ENCODE assay signal across 8 mouse cellular contexts in genomic region chr16:37974520-37975340, GRCm38 (mm10). TPM values are rescaled to one million over a fixed set of nuclear protein-coding genes. Genes with fewer than 3 reads are reported as not detected.
DNase-seq lines count a peak whose midpoint lies in the region; ATAC-seq and TF ChIP-seq lines count a peak whose summit lies in the region.

No protein-coding gene starts in this region.

- H3K27ac ChIP-seq in kidney, embryonic 16.5 days (ENCODE audit: low read length) = no peak overlapping the region
- H3K27ac ChIP-seq in neural tube, embryonic 13.5 days (replicated peaks) = peak overlapping the region; percentile 78

- H3K9ac ChIP-seq in kidney, embryonic 16.5 days (replicated peaks; ENCODE audit: low read length) = no peak overlapping the region
- H3K9ac ChIP-seq in neural tube, embryonic 13.5 days = no peak overlapping the region

- ATAC-seq in kidney, embryonic 16.5 days (ENCODE audit: low FRiP score, low TSS enrichment) = no peak
- ATAC-seq in neural tube, embryonic 13.5 days (ENCODE audit: low read depth) = no peak

- DNase-seq in kidney, adult 11 months = peak; percentile 40
- DNase-seq in brain, embryonic 14.5 days (ENCODE audit: low read depth) = peak; percentile 68
- peak; percentile 49 for DNase-seq in heart, postnatal 4 days
- DNase-seq in layer of hippocampus, postnatal 14 days (ENCODE audit: low spot score in 2 of 2) = peak; percentile 52 to 76
- no peak for DNase-seq in urinary bladder, adult 18-20 months (ENCODE audit: low spot score in 2 of 2)
- no peak for DNase-seq in spleen, adult 18-20 months

- 52% methylated on average over 13 of the region's 13 CpGs for WGBS in kidney, embryonic 16.5 days
- WGBS in neural tube, embryonic 13.5 days = 63% methylated on average over 13 of the region's 13 CpGs

- no peaks in the 10 kb centered on the region for H3K36me3 ChIP-seq in kidney, embryonic 16.5 days (ENCODE audit: insufficient read depth, low read length)
- H3K36me3 ChIP-seq in neural tube, embryonic 13.5 days = no peaks in the 10 kb centered on the region; the same call in 1 of the 2 replicates

- H3K27me3 ChIP-seq in kidney, embryonic 16.5 days (ENCODE audit: insufficient read depth, low read length) = no peaks in the 10 kb centered on the region
- no peaks in the 10 kb centered on the region for H3K27me3 ChIP-seq in neural tube, embryonic 13.5 days

- no peak overlapping the region for H3K4me3 ChIP-seq in kidney, embryonic 16.5 days (ENCODE audit: low read length)
- no peak overlapping the region for H3K4me3 ChIP-seq in neural tube, embryonic 13.5 days

- no peaks in the 10 kb centered on the region for H3K9me3 ChIP-seq in kidney, embryonic 16.5 days (ENCODE audit: low read length)
- H3K9me3 ChIP-seq in neural tube, embryonic 13.5 days = no peaks in the 10 kb centered on the region

- peak; percentile 37; the same call in 1 of the 2 replicates for TF ChIP-seq CTCF in brain, embryonic 14.5 days (IDR thresholded peaks at IDR 0.05; ENCODE audit: borderline replicate concordance, extremely low read depth, insufficient read depth, insufficient read length)

- H3K4me1 ChIP-seq in kidney, embryonic 16.5 days (ENCODE audit: insufficient read depth, low read length) = peaks cover 5% of the 10 kb centered on the region; the same call in 1 of the 2 replicates
- H3K4me1 ChIP-seq in neural tube, embryonic 13.5 days (replicated peaks) = peaks cover 36% of the 10 kb centered on the region

- no peak overlapping the region for H3K4me2 ChIP-seq in kidney, embryonic 16.5 days (replicated peaks; ENCODE audit: low read depth, low read length)
- H3K4me2 ChIP-seq in neural tube, embryonic 13.5 days = no peak overlapping the region

- TF ChIP-seq POLR2A in brain, embryonic 14.5 days (IDR thresholded peaks at IDR 0.05; ENCODE audit: borderline replicate concordance, extremely low read depth, insufficient read depth, insufficient read length, poor library complexity, severe bottlenecking) = no peak

RNA-seq across cellular contexts. Expression of gene Gpr156, which starts 58.4 kb away (rescaled TPM):
- 0.85 and 1.3 TPM in 2 replicates for polyA plus RNA-seq in kidney, embryonic 16.5 days (2015; fragmentation: Nextera tagmentation; extraction: Ambion mirVana)
- polyA plus RNA-seq in brain, embryonic 14.5 days (2012; rRNA removed) = 6.0 and 7.0 TPM in 2 replicates
- total RNA-seq in heart, postnatal 4 days (2021) = under 1 TPM; 0.45 to 0.47 TPM
- 1 to 10 TPM; 1.1 to 1.2 TPM for total RNA-seq in layer of hippocampus, postnatal 14 days (2021)
- 6.1 and 6.9 TPM in 2 replicates for polyA plus RNA-seq in neural tube, embryonic 13.5 days (2015; fragmentation: Nextera tagmentation; extraction: Ambion mirVana)

Comparison
In these comparisons a context has a peak if more than half of its experiments do, and no peak if none do; other contexts are left out.
1. DNase-seq: peak in kidney, adult 11 months (single experiment), brain, embryonic 14.5 days (single experiment), heart, postnatal 4 days (single experiment) and layer of hippocampus, postnatal 14 days (2 of 2); none in urinary bladder, adult 18-20 months (0 of 2) and spleen, adult 18-20 months (0 of 2).